Mouse (Mus musculus): ENCODE results near the gene Bdnf. TPM values are rescaled to one million over a fixed set of nuclear protein-coding genes. Genes with fewer than 3 reads are reported as not detected.

The Bdnf gene
- polyA plus RNA-seq, 1 experiment from 2014 or later: 0.78 TPM

DNA sequence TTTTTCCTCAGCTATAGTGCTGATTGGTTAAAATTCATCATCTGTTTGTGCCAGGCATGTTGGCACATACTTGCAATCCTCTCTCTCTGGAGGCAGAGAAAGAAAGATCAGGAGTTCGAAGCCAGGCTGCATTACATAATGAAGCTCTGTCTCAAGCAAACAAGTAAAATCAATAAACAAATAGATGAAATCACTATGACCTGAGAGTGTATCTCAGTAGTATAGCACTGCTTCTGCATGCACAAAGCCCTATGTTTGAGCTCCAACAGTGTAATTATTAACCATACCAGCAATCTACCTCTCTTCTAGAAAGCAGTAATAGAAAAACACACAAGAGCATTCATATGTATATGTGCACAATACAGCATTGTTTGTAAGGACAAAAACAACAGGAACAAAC lies 76.0 kb downstream of the Bdnf start:
- DNase-seq (ENCODE audit: low spot score) (no peak), ATAC-seq (no peak)
- 52% methylated on average over 1 of the region's 1 CpGs for whole genome bisulfite sequencing
- H3K9me3 ChIP-seq (ENCODE audit: low read length): no peaks in the 10 kb centered on the region
- TF ChIP-seq EP300 (IDR thresholded peaks at IDR 0.05) (no peak), CTCF (IDR thresholded peaks at IDR 0.05) (no peak)
- H3K4me1 ChIP-seq (ENCODE audit: insufficient read depth, low read depth, low read length): no peaks in the 10 kb centered on the region
- H3K27me3 ChIP-seq (replicated peaks; ENCODE audit: insufficient read depth, low read length): no peaks in the 10 kb centered on the region
- H3K4me2 ChIP-seq (replicated peaks; ENCODE audit: low read depth, low read length): no peak overlapping the region
- H3K9ac ChIP-seq (replicated peaks; ENCODE audit: low read depth): no peak overlapping the region
- H3K27ac ChIP-seq (ENCODE audit: low read length): no peak overlapping the region
- no peak overlapping the region for H3K4me3 ChIP-seq (ENCODE audit: low read depth, low read length)
- H3K36me3 ChIP-seq (ENCODE audit: insufficient read depth, low read length): no peaks in the 10 kb centered on the region

DNA sequence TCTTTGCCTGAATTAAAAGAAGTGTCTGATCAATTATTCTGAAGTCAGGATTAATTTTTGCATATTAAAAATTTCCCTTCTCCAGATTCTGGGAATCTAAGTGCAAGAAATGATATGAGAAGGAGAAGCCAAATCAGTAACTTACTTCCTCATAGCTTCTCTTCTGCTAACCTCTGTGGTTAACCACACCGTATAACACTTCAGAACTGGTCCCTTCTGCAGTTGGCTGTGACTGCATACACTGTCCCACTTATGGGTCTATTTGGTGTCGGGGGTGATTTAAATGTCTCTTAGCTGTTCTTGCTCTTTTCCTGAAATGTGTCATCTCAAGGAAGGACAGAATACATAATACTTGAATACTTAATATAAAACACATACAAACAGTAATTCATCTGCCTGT lies 81.8 kb downstream of the Bdnf start:
- no peak for TF ChIP-seq CTCF (IDR thresholded peaks at IDR 0.05)
- TF ChIP-seq EP300 (IDR thresholded peaks at IDR 0.05): no peak
- 68% methylated on average over 2 of the region's 2 CpGs for WGBS
- Histone ChIP-seq H3K9ac (replicated peaks; ENCODE audit: low read depth) (no peak overlapping the region), H3K27ac (ENCODE audit: low read length) (no peak overlapping the region), H3K36me3 (ENCODE audit: insufficient read depth, low read length) (no peaks in the 10 kb centered on the region), H3K9me3 (ENCODE audit: low read length) (no peaks in the 10 kb centered on the region), H3K4me2 (replicated peaks; ENCODE audit: low read depth, low read length) (no peak overlapping the region), H3K4me1 (ENCODE audit: insufficient read depth, low read depth, low read length) (no peaks in the 10 kb centered on the region), H3K4me3 (ENCODE audit: low read depth, low read length) (no peak overlapping the region), H3K27me3 (replicated peaks; ENCODE audit: insufficient read depth, low read length) (no peaks in the 10 kb centered on the region)
- DNase-seq (ENCODE audit: low spot score) (no peak), ATAC-seq (no peak)

DNA sequence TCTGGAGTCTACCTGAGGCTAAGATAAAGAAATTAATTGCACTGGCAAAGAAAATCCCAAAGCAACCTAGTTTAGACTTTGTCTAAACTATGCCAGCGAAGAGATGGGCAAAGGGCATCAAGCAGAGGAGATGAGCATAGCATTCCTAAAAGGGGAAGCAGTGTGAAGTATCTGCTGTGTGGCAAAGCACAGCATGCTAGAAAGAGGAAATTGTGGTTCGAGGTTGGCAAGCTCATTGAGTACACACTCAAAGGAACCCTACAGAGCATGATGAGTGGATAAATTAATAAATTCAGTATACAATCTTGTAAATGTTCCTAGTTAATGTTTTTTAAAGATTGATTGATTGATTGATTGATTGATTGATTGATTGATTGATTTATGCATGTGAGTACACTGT lies 92.3 kb downstream of the Bdnf start:
- Histone ChIP-seq H3K9ac (replicated peaks; ENCODE audit: low read depth) (no peak overlapping the region), H3K27me3 (replicated peaks; ENCODE audit: insufficient read depth, low read length) (no peaks in the 10 kb centered on the region), H3K4me1 (ENCODE audit: insufficient read depth, low read depth, low read length) (no peaks in the 10 kb centered on the region), H3K4me3 (ENCODE audit: low read depth, low read length) (no peak overlapping the region), H3K36me3 (ENCODE audit: insufficient read depth, low read length) (no peaks in the 10 kb centered on the region), H3K27ac (ENCODE audit: low read length) (no peak overlapping the region), H3K9me3 (ENCODE audit: low read length) (no peaks in the 10 kb centered on the region), H3K4me2 (replicated peaks; ENCODE audit: low read depth, low read length) (no peak overlapping the region)
- no peak for DNase-seq (ENCODE audit: low spot score)
- no peak for ATAC-seq
- TF ChIP-seq CTCF (IDR thresholded peaks at IDR 0.05) (no peak), EP300 (IDR thresholded peaks at IDR 0.05) (no peak)
- 65% methylated on average over 2 of the region's 2 CpGs for WGBS

DNA sequence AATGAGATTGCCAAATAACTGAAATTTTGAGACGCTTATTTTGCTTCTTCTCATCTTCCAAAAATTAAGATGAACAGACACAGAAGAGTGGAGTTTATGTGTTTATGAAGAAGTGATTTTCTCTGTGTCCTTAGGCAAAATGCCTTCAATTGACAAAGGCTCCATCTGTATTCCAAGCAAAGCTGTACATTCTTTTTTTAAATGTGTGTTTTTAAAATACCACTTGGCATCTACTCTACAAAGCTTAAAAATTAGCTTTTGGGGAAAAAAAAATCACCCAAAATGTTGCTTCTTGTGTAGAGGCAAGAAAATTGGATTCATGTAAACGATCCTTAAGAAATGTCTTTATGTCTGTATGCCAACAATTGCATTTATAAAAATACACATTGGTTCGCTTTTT lies 94.3 kb downstream of the Bdnf start:
- no peak overlapping the region for H3K27ac ChIP-seq (ENCODE audit: low read length)
- DNase-seq (ENCODE audit: low spot score) (no peak), ATAC-seq (no peak)
- H3K4me3 ChIP-seq (ENCODE audit: low read depth, low read length): no peak overlapping the region
- no peaks in the 10 kb centered on the region for H3K4me1 ChIP-seq (ENCODE audit: insufficient read depth, low read depth, low read length)
- no peaks in the 10 kb centered on the region for H3K9me3 ChIP-seq (ENCODE audit: low read length)
- H3K4me2 ChIP-seq (replicated peaks; ENCODE audit: low read depth, low read length): no peak overlapping the region
- no peaks in the 10 kb centered on the region for H3K36me3 ChIP-seq (ENCODE audit: insufficient read depth, low read length)
- H3K27me3 ChIP-seq (replicated peaks; ENCODE audit: insufficient read depth, low read length): no peaks in the 10 kb centered on the region
- 75% methylated on average over 3 of the region's 3 CpGs for WGBS
- no peak for TF ChIP-seq EP300 (IDR thresholded peaks at IDR 0.05)
- TF ChIP-seq CTCF (IDR thresholded peaks at IDR 0.05): no peak
- no peak overlapping the region for H3K9ac ChIP-seq (replicated peaks; ENCODE audit: low read depth)

- no peak for ATAC-seq
- Histone ChIP-seq H3K9me3 (ENCODE audit: low read length) (no peaks in the 10 kb centered on the region), H3K4me1 (ENCODE audit: insufficient read depth, low read depth, low read length) (no peaks in the 10 kb centered on the region), H3K27me3 (replicated peaks; ENCODE audit: insufficient read depth, low read length) (no peaks in the 10 kb centered on the region), H3K9ac (replicated peaks; ENCODE audit: low read depth) (no peak overlapping the region), H3K36me3 (ENCODE audit: insufficient read depth, low read length) (no peaks in the 10 kb centered on the region), H3K27ac (ENCODE audit: low read length) (no peak overlapping the region), H3K4me3 (ENCODE audit: low read depth, low read length) (no peak overlapping the region), H3K4me2 (replicated peaks; ENCODE audit: low read depth, low read length) (no peak overlapping the region)
- WGBS: 64% methylated on average over 6 of the region's 6 CpGs
- TF ChIP-seq CTCF (IDR thresholded peaks at IDR 0.05) (no peak), EP300 (IDR thresholded peaks at IDR 0.05) (no peak)
- no peak for DNase-seq (ENCODE audit: low spot score)
Observed at GRCm38 (mm10) chr2:109776374-109776773, 101.9 kb downstream of the Bdnf start.

Other genes starting within 250 kb of the Bdnf start
- gene Lin7c, start 216.2 kb downstream of the Bdnf start, polyA plus RNA-seq (2015; fragmentation: Nextera tagmentation; extraction: Ambion mirVana): 39.1 and 45.0 TPM in 2 replicates
- 1.8 and 1.9 TPM in 2 replicates for gene Lgr4, start 242.9 kb downstream of the Bdnf start, polyA plus RNA-seq (2015; fragmentation: Nextera tagmentation; extraction: Ambion mirVana)